Mouse (Mus musculus) kidney, embryonic 14.5 days (tissue): ENCODE data around the gene Axin1. TPM values are rescaled to one million over a fixed set of nuclear protein-coding genes. Genes with fewer than 3 reads are reported as not detected.
"Not testable (repeated sequence)": the region's sequence is repeated elsewhere in the genome, so short reads cannot be mapped to it uniquely, and the experiment has no call there.

Source experiments
- ATAC-seq: fragments of 200-750 bp; cut with Nextera tagmentation; 2 replicates; pipeline ENCODE4 v1.8.0; 2017; ENCODE audit warnings: moderate number of reproducible peaks, mild to moderate bottlenecking, moderate TSS enrichment, moderate library complexity; ENCODE audit not compliant: low FRiP score, low TSS enrichment
- H3K27ac ChIP-seq: fragments of 300-500 bp; sonication (generic); 2 replicates; pipeline ENCODE4 v1.5.1; 2014; ENCODE audit warnings: low read depth, mild to moderate bottlenecking, low read length, moderate library complexity, mixed read lengths
- H3K27me3 ChIP-seq: fragments of 300-500 bp; sonication (generic); 2 replicates; pipeline ENCODE4 v1.6.1; 2014; ENCODE audit warnings: mild to moderate bottlenecking, low read length; ENCODE audit not compliant: control insufficient read depth, insufficient read depth
- H3K36me3 ChIP-seq: fragments of 300-500 bp; sonication (generic); 2 replicates; pipeline ENCODE4 v1.6.1; 2014; ENCODE audit warnings: low read length, mixed read lengths; ENCODE audit not compliant: control insufficient read depth, insufficient read depth
- H3K4me1 ChIP-seq: fragments of 300-500 bp; sonication (generic); 2 replicates; pipeline ENCODE4 v1.6.1; 2014; ENCODE audit warnings: low read length, mixed read lengths; ENCODE audit not compliant: control insufficient read depth, insufficient read depth
- H3K4me2 ChIP-seq: fragments of 300-500 bp; sonication (generic); replicated peaks from 2 replicates; pipeline ENCODE4 v1.6.1; 2014; ENCODE audit warnings: low read depth, mild to moderate bottlenecking, low read length
- H3K4me3 ChIP-seq: fragments of 300-500 bp; sonication (generic); 2 replicates; pipeline ENCODE4 v1.5.1; 2014; ENCODE audit warnings: mild to moderate bottlenecking, low read length
- H3K9ac ChIP-seq: fragments of 300-500 bp; sonication (generic); 2 replicates; pipeline ENCODE4 v1.6.1; 2014; ENCODE audit warnings: low read depth, mild to moderate bottlenecking, low read length, moderate library complexity
- H3K9me3 ChIP-seq: fragments of 300-500 bp; sonication (generic); 2 replicates; pipeline ENCODE4 v1.6.1; 2016; ENCODE audit warnings: low read length; ENCODE audit not compliant: control insufficient read depth
- WGBS: fragments of 180-500 bp; shearing (Covaris S2); extraction: QIAGEN DNeasy Blood & Tissue Kit; methylation state at CpG from one replicate; pipeline ENCODE4 v1.1.7; 2014; 5-methylcytosine and 5-hydroxymethylcytosine counted together
- polyA plus RNA-seq: library from polyadenylated mRNA; unstranded; fragments of >200 nt; fragmentation: Nextera tagmentation; extraction: Ambion mirVana; gene quantifications from 2 replicates; pipeline ENCODE4 v1.2.1, GENCODE M21; 2014

The Axin1 gene
- polyA plus RNA-seq, 1 experiment from 2014 or later = 10.2 TPM

DNA sequence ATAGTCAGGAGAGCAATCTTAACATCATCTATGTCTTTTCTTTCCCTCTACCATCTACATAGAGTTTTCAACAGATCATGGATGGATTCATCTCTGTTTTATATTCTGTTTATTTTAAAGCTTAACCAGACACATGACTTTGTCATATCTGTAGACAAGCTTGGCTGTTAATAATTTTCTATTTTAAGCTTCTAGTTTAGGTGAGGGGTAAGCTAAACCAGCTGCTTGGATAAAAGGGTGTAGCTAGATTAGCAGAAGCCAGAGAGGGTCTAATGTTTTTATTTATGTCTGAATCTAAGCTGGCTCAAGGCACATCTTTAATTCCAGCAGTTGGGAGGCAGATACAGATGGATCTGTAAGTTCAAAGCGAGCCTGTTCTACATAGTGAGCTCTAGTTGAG lies 24.2 kb downstream of the Axin1 start:
- ATAC-seq = no peak
- H3K4me1 ChIP-seq = no peaks in the 10 kb centered on the region
- H3K4me3 ChIP-seq = no peak overlapping the region
- no peaks in the 10 kb centered on the region for H3K27me3 ChIP-seq
- H3K27ac ChIP-seq = no peak overlapping the region
- 83% methylated on average over 1 of the region's 1 CpGs for WGBS
- H3K9me3 ChIP-seq = no peaks in the 10 kb centered on the region
- H3K4me2 ChIP-seq = no peak overlapping the region
- no peak overlapping the region for H3K9ac ChIP-seq
- no peaks in the 10 kb centered on the region; the same call in 1 of the 2 replicates for H3K36me3 ChIP-seq

DNA sequence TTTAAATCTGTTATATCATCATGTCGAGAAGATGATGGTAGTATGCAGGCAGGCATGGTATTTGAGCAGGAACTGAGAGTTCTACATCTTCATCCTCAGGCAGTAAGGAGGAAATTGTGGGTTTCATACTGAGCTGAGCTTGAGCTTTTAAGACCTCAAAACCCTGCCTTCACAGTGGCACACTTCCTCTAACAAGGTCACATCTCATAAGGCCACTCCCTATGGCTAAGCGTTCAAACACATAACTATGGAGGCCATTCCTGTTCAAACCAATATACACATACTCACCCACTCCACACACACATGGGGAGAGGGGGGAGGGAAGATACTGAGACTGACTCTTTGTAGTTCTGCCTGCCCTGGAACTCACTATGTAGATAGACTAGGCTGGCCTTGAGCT lies 29.6 kb downstream of the Axin1 start:
- Histone ChIP-seq H3K9me3 (no peaks in the 10 kb centered on the region), H3K27ac (no peak overlapping the region)
- 89% methylated on average over 2 of the region's 2 CpGs for WGBS

DNA sequence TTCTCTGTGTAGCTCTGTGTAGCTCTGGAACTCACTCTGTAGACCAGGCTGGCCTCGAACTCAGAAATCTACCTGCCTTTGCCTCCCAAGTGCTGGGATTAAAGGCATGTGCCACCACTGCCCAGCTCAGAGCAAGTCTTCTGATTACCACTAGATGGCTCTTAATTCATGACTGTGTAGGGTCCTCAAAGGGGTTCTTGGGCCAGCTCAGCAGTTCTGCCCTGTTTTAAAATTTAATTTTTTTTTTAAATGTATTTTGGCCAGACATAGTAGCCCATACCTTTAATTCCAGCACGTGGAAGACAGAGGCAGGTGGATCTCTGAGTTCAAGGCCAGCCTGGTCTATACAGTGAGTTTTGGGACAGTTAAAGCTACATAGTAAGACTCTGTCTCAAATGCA lies 36.8 kb downstream of the Axin1 start:
- ATAC-seq, H3K4me2 ChIP-seq, H3K9me3 ChIP-seq, H3K4me3 ChIP-seq, H3K4me1 ChIP-seq, H3K27ac ChIP-seq, H3K9ac ChIP-seq, H3K27me3 ChIP-seq: not testable (repeated sequence)
- 84% methylated on average over 2 of the region's 2 CpGs for WGBS
- peaks cover 23% of the 10 kb centered on the region; the same call in 1 of the 2 replicates for H3K36me3 ChIP-seq

More for the DNA sequence above, 29.6 kb downstream of the Axin1 start:
- H3K27me3 ChIP-seq = no peaks in the 10 kb centered on the region
- ATAC-seq = no peak
- no peak overlapping the region for H3K4me3 ChIP-seq
- H3K36me3 ChIP-seq = peaks cover 4% of the 10 kb centered on the region; the same call in 1 of the 2 replicates
- no peaks in the 10 kb centered on the region for H3K4me1 ChIP-seq
- H3K4me2 ChIP-seq = no peak overlapping the region
- H3K9ac ChIP-seq = no peak overlapping the region

DNA sequence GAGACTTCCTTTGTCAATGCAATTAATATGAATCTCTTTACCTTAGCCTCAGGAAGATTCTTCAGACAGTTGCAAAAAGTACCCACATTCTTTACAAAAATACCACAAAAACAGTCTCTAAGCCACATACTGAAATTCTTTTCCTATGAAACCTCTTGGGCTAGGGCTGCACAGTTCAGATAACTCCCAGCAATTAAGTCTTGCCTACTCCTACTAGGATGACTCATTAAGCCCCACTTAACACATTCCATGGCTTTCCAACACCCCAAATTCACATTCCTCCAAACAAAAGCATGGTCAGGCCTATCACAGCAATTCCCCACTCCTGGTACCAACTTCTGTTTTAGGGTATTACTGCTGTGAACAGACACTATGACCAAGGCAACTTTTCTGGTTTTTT lies 40.1 kb downstream of the Axin1 start:
- Histone ChIP-seq H3K9me3 (no peaks in the 10 kb centered on the region), H3K4me1 (no peaks in the 10 kb centered on the region), H3K27me3 (no peaks in the 10 kb centered on the region), H3K4me3 (no peak overlapping the region), H3K4me2 (no peak overlapping the region), H3K9ac (no peak overlapping the region), H3K36me3 (peaks cover 33% of the 10 kb centered on the region), H3K27ac (no peak overlapping the region)
- ATAC-seq = no peak

DNA sequence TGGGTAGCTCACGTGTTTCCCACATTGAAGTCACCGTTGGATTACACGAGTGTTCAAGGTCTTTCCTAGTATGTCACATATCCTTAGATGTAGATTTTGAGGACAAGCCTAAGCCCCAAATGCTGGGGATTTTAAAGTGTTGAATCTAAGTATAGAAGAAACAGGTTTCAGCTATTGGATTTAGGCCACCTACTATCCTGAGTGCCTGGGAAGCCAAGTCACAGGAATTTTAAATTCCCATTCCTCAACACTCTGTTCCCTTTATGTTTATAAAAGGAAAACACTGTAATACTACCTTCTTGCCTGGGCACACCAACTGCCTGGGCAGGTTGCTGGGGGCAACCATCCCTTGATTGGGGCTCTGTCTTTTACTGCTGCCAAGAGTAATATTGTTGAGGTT lies 42.7 kb downstream of the Axin1 start:
- Histone ChIP-seq H3K4me1 (no peaks in the 10 kb centered on the region), H3K9me3 (no peaks in the 10 kb centered on the region), H3K9ac (no peak overlapping the region), H3K4me3 (no peak overlapping the region), H3K36me3 (peaks cover 40% of the 10 kb centered on the region), H3K4me2 (no peak overlapping the region), H3K27me3 (no peaks in the 10 kb centered on the region), H3K27ac (no peak overlapping the region)
- 93% methylated on average over 3 of the region's 3 CpGs for WGBS
- no peak for ATAC-seq

DNA sequence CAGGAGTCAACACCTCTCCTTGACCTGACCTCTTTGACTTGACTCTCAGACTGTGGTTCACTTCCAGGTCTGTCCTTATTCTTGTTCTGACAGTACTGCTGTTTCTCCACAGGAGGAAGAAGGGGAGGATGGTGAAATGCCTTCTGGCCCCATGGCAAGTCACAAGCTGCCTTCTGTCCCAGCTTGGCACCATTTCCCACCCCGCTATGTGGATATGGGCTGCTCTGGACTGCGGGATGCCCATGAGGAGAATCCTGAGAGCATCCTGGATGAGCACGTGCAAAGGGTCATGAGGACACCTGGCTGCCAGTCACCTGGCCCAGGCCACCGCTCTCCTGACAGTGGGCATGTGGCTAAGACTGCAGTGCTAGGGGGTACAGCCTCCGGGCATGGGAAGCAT lies 49.1 kb downstream of the Axin1 start:
- H3K27me3 ChIP-seq = no peaks in the 10 kb centered on the region
- H3K27ac ChIP-seq = no peak overlapping the region
- 95% methylated on average over 5 of the region's 5 CpGs for WGBS
- ATAC-seq = no peak
- no peaks in the 10 kb centered on the region for H3K4me1 ChIP-seq
- H3K9me3 ChIP-seq = no peaks in the 10 kb centered on the region
- H3K36me3 ChIP-seq = peaks cover 91% of the 10 kb centered on the region
- no peak overlapping the region for H3K9ac ChIP-seq
- no peak overlapping the region for H3K4me2 ChIP-seq
- H3K4me3 ChIP-seq = no peak overlapping the region

DNA sequence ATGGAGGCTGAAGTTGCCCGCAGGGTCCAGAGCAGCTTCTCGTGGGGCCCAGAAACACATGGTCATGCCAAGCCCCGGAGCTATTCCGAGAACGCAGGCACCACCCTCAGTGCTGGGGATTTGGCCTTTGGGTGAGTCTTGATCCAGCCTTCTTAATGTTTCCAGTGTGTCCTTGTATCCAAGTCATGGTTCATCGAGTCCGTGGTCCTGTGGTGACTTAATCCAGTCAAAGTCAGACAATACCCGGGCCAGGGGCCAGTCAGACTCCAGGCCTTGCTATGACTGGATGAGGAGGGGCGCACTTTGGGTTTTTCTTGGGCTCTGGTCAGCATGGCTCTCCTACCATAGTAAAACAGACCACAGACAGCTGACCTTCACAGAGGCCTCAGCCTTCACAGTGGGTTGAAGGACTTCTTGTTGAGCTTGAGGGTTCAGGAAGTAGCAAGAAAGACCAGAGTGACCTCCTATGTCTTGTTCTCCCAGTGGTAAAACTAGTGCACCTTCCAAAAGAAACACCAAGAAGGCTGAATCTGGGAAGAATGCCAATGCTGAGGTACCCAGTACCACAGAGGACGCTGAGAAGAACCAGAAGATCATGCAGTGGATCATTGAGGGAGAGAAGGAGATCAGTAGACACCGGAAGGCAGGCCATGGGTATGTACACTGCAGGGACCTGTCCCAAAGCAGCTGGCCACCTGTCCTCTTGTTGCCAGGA lies 49.8 kb downstream of the Axin1 start:
- H3K4me3 ChIP-seq = no peak overlapping the region
- ATAC-seq = no peak
- H3K36me3 ChIP-seq = peaks cover 92% of the 10 kb centered on the region
- no peak overlapping the region for H3K9ac ChIP-seq
- no peak overlapping the region for H3K27ac ChIP-seq
- 97% methylated on average over 11 of the region's 11 CpGs for WGBS
- H3K27me3 ChIP-seq = no peaks in the 10 kb centered on the region
- no peaks in the 10 kb centered on the region for H3K9me3 ChIP-seq
- H3K4me2 ChIP-seq = no peak overlapping the region
- H3K4me1 ChIP-seq = no peaks in the 10 kb centered on the region

DNA sequence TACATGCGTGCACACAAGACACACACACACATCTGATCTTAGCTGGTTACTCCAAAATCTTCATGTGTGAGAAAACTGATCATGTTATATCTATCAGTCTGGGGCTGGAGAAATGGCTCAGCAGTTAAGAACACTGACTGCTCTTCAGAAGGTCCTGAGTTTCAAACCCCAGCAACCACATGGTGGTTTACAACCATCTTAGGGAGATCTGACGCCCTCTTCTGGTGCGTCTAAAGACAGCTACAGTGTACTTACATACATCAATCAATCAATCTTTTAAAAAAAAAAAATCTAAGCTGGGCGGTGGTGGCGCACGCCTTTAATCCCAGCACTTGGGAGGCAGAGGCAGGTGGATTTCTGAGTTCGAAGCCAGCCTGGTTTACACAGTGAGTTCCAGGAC lies 53.0 kb downstream of the Axin1 start:
- WGBS = 92% methylated on average over 7 of the region's 7 CpGs
- H3K27me3 ChIP-seq, H3K27ac ChIP-seq, H3K4me1 ChIP-seq, H3K9me3 ChIP-seq, ATAC-seq, H3K9ac ChIP-seq, H3K4me2 ChIP-seq, H3K4me3 ChIP-seq: not testable (repeated sequence)
- peaks cover 91% of the 10 kb centered on the region for H3K36me3 ChIP-seq

DNA sequence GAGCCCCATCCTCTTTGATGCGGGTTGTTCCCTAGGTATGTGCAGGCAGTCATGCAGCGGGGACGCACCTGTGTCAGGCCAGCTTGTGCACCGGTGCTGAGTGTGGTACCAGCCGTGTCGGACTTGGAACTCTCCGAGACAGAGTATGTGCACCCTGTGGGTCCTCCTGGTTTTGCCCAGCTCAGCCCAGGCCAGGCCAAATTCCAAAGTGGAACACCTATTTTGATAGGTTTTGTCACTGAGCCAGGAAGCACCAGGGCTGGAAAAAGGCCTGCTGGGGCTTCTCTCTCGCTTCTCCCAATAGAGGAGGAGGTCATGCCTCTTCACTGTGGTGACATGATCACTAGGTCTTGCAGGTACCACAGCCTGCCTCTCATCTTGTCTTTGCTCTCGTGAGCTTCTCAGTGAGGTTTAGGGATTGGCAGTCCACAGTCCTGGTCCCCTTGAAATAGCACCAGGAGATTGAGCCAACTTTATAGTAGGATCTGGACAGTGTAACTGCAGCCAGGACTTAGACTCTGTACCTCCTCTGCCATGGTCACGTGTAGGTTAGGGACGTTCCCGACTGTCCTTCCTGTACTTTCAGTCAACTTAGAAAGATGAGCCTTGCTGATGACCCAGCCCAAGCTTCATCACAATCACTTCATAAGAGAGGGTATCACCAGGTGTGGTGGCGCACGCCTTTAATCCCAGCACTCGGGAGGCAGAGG lies 54.1 kb downstream of the Axin1 start:
- no peak for ATAC-seq
- H3K4me2 ChIP-seq = no peak overlapping the region
- WGBS = 95% methylated on average over 15 of the region's 15 CpGs
- H3K4me3 ChIP-seq = no peak overlapping the region
- H3K4me1 ChIP-seq = no peaks in the 10 kb centered on the region
- peaks cover 89% of the 10 kb centered on the region for H3K36me3 ChIP-seq
- H3K27ac ChIP-seq = no peak overlapping the region
- no peaks in the 10 kb centered on the region for H3K27me3 ChIP-seq
- no peak overlapping the region for H3K9ac ChIP-seq
- H3K9me3 ChIP-seq = no peaks in the 10 kb centered on the region
